Mouse (Mus musculus): ENCODE measurements at regions not wholly inside any gene's neighbourhood (a gene's known extent, or its start where the extent isn't known, plus 50 kb on each side); places are given as distances from the start of the nearest gene placed in this dataset.
"Not testable (repeated sequence)": the region's sequence is repeated elsewhere in the genome, so short reads cannot be mapped to it uniquely, and the experiment has no call there.

DNA sequence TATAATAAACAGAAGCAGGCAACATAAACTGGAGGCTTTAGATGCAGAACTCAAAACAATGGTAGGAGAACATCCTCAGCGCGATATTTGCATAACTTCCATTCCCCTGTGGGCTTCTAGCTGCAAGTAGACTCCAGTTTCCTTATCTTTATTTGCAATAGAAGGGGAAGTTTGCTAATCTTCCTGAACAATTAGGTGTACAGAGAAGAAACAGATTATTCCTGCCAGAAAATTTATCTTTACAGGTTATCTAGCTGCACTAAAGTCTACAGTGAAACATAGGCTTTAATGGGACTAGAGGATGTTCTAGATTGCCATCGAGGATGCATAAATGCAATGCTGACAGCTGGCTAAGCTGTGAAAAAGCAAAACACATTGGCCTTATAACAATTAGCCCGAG, 1544.0 kb downstream of the Efna5 start:
- DNase-seq (ENCODE audit: low read depth): no peak

DNA sequence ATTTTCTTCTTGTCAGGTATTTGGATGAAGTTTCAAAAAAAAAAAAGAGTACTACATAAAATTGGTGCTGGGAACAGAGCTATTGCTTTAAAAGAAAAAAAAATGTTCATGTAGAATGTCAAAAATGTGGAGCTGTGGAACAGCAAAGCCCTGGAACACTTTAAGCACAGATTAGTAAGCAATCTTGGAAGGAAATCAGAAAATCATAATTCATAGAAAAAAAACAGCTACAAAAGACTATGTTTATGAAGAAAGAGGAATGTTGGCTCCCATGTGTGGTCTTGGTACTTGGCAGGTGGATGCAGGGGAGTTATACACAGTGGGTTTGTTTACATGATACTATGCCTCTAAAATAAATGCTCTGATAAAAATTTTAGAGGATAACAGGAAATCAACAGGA, 1555.7 kb downstream of the Efna5 start:
- DNase-seq (ENCODE audit: low read depth): no peak

DNA sequence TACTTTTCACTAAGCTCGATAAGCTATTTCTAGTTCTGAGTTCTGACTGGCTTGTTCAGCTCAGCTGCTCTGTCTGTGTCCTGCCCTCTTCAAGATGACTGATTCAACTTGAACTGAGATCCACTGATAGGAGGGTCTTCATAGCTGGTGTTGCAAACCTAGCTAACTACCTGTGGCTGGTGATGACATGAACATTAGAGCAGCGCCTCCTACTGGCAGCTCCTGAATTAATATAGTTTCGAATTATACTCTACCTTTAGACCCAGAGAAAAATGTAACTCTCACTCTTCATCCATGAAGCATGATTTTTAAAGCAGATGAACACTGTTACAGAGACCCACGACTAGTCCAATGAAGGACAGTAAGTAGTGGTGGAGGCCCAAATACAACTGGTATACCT, 1560.3 kb downstream of the Efna5 start:
- peak; percentile 56 for DNase-seq (ENCODE audit: low read depth)

DNA sequence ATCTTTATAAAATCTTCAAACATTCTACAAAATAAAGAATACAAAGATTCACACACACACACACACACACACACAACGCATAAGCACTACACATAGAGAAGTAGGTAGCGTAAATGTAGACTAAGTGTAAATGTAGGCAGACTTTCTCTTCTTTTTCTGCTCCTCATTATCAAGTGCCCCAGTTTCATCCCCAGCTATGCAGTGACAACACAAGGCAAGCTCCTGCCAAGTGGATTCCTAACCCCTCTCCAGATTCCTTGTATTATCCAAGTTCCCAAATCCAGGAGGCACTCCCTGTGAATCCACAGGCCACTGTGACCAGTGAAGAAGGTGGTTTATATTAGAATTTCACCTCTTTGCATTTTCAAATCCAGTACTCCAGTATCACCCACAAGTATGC, 1567.7 kb downstream of the Efna5 start:
- no peak for DNase-seq (ENCODE audit: low read depth)

DNA sequence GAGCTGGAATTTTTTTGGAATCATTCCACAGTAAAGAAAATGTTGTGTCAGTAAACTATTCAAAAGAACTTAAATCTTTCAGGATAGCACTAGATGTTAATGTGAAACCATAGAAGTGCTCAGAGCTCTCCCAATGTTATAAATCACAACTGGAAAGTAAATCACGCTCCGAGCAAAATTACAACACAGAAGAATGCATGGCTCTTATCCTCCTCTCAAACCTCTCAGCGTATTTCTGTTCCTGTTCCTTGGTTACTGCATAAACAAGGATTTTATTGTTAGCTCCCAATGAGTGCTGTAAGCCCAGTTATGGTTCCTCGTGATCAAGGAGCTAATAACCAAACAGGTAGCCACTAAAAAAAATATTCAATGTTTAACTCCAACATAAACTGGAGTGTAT, 1569.9 kb downstream of the Efna5 start:
- DNase-seq (ENCODE audit: low read depth): no peak

DNA sequence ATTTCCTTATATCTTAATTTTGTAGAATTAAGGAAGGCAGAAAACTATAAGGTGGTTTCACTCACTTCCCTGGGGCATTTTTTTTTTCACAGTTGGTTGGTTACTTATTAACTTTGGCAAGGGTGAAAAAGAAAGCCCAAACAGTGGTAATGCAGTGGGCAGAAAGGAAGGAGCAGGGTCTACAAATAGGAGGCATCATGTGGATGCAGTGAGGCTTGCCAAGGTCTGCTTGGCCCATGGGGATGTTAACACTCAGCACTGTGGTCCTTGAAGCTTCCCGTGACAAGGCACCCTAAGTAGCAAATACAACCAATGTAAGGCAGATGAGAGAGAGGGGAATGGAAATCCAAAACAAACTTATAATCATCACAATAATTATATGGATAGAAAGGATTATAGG, 1577.5 kb downstream of the Efna5 start:
- DNase-seq (ENCODE audit: low read depth): no peak

DNA sequence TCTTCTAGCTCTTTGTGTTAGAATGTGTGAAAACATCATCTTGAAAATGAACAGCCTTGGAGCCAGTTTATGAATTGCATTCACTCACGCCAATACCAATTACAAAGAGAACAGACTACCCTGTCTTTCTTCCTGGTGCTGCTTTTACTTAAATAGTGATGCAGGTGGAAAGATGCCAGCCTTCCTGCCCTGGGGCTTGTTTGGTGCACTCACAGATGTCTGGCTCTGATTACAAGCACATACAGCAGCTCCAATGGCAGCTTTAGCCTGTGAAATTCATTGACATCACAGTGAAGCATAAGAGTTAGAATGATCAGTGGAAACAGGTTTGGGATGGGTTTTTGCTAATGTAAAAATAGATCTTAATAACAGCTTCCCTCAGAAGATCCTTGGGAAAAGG, 1579.1 kb downstream of the Efna5 start:
- DNase-seq (ENCODE audit: low read depth): peak; percentile 10

DNA sequence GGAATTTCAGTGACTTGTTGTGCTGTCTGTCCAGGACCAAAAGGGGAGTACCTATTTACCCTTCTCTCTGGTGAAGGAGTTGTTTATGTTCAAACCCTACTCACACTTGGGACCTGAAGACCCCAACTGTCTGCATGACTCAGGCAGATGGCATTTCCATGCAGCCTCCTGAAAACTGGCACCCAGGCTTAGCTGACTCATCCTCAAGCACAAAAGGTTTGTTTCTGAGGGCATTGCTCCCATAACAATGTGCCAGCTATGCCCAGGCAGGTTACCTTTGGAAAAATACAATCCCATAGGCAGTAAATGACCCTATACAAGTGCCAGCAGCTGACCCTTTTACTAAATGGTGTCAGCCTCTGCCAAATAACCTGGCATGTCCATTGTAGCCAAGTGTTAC, 1579.9 kb downstream of the Efna5 start:
- no peak for DNase-seq (ENCODE audit: low read depth)

DNA sequence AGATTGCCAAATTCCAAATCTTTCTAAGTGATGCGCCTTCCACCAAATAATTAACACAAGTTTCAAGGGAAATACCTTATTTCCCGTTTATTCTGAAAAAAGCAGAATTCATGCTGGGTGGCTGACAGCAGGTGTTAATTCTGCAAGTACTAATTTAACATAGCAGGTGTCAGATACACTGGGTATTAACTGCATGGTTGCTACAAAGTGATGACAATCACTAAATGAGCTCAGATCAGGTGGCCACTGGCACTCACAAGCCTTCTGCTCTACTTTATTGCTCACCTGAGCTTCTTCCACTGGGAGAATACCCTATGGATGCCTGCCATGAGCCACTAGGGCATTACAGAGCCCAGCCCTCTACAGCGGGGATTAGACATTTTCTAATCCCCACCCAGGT, 1590.0 kb downstream of the Efna5 start:
- no peak for DNase-seq (ENCODE audit: low read depth)

DNA sequence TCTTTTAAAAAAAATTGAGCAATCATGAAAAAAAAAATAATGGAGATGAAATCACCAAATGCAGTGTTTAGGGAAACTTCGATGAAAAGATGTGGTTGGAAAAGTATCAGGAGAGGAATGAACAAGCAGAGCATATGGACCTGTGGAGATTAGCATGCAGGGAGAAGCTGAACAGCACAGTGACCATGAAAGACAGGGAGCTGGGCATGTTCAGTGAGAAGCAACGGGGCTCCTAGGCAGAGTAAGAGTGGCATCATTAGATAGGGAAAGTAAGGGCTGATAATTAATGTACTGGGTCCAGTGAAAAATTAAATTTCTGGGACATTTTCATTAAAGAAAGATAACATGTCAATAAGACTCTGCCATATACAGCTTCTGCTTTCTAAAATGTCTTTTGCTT, 1592.5 kb downstream of the Efna5 start:
- DNase-seq (ENCODE audit: low read depth): no peak

DNA sequence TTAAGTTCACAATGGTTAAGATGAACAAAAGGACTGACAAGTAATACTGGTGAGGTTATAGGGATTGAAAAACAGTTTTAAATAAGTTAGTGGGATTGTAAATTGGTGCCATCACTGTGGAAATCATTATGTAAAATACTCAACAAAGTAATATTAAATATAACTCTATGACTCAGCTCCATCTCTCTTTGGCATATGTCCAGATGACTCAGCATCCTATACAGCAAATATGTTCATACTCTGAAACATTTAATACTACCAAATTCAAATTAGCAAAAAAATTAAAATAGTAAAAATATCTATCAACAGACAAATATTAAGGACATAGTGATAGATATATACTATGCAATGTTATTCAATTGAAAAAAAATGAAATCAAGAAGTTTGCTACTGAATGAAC, 1607.5 kb downstream of the Efna5 start:
- peak; percentile 65 for DNase-seq (ENCODE audit: low read depth)

DNA sequence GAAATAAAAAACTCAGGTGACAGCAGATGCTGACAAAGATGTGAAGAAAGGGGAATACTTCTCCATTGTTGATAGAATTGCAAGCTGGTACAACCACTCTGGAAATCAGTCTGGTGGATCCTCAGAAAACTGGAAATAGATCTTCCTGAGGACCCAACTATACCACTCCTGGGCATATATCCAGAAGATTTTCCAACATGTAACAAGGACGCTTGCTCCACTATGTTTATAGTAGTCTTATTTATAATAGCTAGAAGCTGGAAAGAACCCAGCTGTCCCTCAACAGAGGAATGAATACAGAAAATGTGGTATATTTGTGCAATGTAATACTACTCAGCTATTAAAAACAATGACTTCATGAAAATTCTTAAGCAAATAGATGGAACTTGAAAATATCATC, 1624.6 kb downstream of the Efna5 start:
- not testable (repeated sequence) for DNase-seq (ENCODE audit: low read depth)

DNA sequence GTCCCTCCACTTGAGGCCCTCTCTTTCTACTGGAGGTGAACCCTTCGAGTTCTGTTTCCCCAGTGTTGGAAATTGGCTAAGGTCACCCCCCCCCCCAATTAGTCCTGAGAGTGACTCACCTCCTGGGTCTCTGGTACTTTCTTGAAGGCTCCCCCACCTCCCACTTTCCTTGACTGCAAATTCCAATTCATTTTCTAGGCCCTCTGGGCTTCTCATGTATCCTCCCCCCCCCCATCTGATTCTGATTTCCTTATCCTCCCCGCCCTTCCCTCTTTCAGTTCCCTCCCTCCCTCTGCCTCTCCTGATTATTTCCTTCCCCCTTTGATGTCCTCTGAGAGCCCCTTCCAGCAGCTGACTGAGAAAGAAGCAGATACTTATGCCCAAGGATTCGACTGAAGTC, 1632.7 kb downstream of the Efna5 start:
- no peak for DNase-seq (ENCODE audit: low read depth)

DNA sequence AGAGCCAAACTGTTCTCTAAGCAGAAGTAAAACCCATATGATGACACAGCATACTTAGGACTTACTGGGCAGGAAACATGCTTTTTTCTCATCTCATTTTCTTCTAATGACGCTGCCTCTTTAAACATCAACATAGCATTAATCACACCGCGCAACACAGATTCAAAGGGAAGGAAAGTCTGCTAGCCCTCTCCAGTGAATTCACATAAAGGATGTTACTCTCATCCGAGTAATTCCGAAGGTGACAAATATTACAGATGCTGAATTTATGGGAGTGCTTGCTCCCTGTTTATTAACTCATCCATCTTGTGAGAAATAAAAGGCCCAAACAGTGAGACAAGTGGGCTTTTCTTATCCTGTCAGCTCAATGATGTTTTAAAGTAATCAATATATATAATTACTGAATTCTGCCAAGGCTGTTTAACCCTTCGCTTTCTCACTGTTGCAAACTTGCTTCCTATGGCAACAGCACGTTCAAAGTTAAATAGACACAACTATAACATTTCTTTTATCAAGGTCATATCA, 1663.9 kb downstream of the Efna5 start:
- DNase-seq (ENCODE audit: low read depth): peak; percentile 49

DNA sequence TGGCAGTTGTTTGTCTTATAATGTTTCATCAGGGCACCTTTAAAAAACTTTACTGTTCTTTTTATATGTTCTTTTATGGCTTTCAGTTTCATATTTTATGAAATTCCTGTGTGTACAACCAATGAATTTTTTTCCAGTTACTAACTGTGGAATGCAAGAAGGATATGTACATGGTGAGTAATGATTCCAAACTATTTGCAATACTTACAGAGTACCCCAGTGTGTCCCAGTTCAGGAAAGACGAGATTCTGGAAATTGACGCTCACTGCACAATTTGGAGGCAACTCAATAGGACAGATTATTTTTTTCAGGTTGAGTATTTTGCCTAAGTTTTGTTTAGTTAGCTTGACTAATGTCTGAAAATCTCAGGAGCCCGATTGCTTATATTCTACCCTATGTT, 1676.8 kb downstream of the Efna5 start:
- no peak for DNase-seq (ENCODE audit: low read depth)

DNA sequence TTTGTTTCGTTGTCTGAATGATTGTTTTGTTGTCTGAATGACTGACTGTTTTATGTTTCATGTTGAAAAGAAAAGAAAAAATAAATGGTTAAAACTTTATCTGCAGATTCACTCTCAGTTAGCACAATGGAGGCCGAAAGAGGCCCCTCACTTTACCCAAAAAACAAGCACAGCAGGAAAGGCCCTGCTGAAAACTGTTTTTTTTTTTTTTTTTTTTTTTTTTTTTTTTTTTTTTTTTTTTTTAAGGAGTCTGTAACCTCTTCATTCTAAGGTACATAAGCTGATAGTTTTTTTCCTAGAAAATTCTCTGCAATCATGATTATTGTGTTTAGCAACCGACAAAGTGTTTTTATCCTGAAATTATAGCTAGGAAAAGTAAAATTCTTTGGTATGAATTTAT, 1693.2 kb downstream of the Efna5 start:
- not testable (repeated sequence) for DNase-seq (ENCODE audit: low read depth)

DNA sequence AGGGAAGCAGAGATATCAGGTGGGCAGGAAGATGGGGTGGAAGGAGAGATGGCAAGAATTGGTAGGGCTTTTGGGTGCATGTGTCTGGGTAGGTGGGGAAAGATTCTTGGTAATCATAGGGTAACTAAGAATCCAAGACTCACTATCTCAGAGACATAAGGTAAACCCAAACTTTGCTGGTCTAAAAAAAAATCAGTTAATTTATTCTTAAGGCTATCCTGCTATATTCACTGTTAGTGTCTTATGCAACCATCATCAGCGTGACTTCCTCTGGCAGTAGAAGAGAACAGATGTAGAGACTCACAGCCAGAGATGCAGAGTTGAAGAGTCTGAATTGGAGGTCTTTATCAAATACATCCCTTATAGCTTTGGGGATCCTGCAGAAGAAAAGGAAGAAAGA, 1704.5 kb downstream of the Efna5 start:
- DNase-seq (ENCODE audit: low read depth): no peak

DNA sequence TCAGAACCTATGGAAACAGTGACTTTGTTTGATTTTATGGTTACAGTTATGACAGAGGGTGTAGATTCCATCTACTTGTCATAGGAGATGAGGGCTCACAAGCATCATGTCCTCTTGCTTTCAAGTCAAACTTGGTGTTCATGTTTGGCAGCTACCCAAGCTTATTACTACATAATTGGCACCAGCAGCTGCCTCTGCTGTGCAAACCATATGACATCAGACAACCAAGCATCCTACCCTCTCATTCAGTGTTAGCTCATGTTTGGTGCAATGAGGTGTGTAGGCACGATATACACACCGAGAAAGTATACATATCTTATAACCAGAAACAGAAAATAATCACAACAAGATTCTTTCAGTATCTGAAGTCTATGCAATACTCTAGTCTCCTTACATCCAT, 1721.7 kb downstream of the Efna5 start:
- DNase-seq (ENCODE audit: low read depth): peak; percentile 20

DNA sequence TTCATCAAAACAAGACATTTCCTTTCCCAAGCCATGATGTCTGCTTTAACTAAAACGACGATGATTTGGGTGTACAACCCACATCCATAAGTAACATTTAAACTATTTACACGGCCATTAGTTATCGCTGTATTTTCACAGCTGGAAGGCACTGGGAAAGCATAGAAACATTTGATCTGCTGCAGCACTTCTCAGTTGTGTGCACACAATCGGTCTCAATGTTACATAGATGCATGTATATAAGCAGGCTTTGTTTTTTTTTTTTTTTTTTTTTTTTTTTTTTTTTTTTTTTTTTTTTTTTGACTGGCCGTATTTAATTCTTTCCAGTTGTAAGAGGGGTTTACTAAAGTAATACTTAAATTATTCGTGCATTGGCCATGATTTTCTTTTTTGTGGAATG, 1744.1 kb downstream of the Efna5 start:
- no peak for DNase-seq (ENCODE audit: low read depth)

DNA sequence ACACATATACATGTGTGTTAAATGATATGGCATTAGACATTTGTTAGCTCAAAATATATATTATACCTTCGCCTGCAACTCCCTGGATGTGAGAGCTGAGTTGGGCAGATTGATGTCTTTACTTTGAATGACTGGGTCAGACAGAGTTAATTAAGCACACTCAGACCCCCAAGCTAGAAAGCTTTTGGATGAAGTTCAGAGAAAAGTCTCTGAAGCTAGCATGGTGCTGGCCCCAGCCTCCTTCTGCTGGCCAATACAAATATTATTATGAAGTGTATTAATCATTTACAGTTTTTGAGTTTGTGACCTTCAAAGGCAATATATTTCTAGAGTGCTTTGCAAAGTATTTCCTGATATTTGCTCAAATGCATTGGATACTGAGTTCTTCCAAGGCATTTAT, 1753.3 kb downstream of the Efna5 start:
- DNase-seq (ENCODE audit: low read depth): no peak

DNA sequence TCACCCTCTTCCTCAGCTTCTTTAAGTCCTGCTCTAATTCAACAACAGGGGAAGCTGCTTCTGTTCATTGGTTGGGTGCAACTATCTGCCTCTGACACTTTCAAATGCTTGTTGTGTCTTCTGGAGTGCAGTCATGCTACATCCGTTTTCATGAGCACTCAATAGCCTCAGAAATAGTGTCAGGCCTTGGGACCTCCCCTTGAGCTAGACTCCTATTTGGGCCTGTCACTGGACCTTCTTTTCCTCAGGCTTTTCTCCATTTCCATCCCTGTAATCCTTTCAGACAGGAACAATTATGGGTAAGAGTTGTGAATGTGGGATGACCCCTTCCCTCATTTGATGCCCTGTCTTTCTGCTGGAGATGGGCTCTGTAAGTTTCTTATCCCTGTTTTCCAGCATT, 1774.8 kb downstream of the Efna5 start:
- no peak for DNase-seq (ENCODE audit: low read depth)

DNA sequence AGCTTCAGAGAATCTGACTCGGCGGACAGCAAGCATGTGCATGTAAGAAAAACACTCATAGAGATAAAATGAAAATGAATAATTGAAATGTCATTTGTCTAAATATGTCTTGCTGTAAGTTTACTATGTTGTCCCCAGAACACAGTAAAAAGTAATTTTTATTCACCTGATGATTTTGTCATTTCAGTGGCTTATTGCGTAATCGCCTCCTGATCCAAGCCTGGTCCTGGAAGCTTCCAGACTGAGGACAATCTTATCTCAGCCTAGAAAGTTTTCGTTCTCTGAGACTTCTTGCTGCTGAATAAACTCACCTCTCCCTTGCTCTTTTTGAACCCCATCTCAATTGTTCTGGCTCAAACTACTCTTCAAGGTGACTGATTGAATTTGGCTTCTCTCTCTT, 1820.7 kb downstream of the Efna5 start:
- no peak for DNase-seq (ENCODE audit: low read depth)

DNA sequence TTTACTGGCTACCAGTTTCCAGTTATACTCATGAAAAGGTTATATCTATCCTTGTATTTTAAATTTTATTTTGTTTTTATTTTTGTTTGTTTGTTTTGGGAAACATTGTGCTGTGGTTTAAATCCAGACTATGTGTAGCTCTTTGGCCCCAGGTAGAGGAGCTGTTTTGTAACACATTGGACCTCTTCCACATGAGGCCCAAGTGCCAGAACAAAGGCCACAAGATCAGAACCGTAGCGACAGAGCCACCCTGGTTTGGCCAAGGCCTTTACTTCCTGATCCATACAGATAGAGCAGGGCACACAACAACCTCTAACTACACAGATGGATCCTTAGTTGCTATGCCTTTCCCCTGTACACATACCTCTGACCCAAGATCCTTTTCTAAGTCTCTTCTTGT, 1822.6 kb downstream of the Efna5 start:
- DNase-seq (ENCODE audit: low read depth): no peak

DNA sequence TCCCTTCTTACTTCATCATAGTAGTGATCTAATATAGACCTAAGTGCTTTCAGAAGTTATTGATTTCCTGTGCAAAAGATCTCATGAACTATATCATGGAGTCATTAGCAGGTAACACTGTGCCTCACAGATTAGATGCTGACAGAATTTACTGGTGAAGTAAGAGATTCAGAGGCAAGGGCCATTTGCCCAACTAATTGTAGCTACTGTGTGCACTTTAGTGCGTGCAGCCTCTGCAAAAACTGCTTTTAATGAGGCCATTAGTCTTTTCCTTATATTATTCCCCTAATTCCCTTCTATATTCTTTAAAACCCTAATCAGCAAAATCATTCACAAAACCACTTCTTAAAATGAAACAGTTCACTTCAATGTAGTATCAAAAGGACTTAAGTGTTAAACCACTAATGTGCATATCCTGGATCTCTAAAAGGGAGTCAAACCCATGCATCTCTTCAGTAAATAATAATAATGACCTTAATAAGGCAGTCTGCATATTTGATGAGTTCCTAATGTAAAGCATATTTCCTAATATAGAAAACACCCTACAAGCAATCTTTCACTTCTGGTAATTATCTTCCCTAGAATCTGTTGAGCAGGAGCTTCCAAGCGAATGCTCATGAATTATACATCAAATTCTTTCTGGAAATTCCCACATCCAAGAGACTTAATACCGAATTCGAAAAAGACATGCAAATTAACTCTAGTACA, 1847.4 kb downstream of the Efna5 start:
- no peak for DNase-seq (ENCODE audit: low read depth)

Data from 416B (cell line).